Mouse (Mus musculus): ENCODE data around the gene Dmrt1.
A peak's percentile ranks its signal among the peaks of the same experiment; 100 is the strongest.
"Not testable (repeated sequence)": the region's sequence is repeated elsewhere in the genome, so short reads cannot be mapped to it uniquely, and the experiment has no call there.

The Dmrt1 gene

DNA sequence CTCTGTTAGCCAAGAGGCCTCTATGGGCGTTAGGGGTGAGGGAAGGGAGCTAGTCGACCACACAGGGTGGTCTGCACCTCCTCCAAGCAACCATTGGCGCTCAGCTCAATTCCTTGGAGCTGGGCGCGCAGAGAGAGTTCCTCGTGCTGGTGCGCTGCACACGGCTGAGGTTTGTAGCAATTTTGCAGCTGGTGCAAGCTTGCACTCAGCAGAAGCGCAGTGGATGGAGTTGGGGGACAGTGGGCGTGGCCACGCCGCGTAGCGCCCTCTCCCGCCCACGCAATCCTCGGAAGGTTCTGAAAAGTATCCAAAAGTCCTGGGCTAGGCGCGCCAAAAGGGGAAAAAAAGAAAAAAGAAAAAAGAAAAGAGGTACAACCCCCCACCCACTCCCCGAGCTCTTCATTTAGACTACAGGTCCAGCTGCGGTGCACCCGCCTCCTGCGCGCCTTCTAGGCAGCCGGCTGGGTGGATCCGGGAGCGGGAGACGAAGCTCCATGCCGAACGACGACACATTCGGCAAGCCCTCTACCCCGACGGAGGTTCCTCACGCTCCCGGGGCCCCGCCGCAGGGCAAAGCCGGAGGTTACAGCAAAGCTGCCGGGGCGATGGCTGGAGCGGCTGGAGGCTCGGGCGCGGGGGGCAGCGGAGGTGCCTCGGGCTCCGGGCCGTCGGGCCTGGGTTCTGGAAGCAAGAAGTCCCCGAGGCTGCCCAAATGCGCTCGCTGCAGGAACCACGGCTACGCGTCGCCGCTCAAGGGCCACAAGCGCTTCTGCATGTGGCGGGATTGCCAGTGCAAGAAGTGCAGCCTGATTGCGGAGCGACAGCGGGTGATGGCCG lies at the start of gene Dmrt1:
Gene Dmrt1, plus strand, starts transcription at position 259 of the 837 bp plus-strand sequence.
- no peak for DNase-seq (ENCODE audit: extremely low read depth, insufficient read length, low spot score)

GRCm38 (mm10) chr19:25460760-25461159 lies 44.7 kb upstream of the Dmrt1 start:
- no peak for DNase-seq (ENCODE audit: extremely low read depth, insufficient read length, low spot score)

GRCm38 (mm10) chr19:25461553-25462320 lies 43.7 kb upstream of the Dmrt1 start:
- peak; percentile 59 for DNase-seq (ENCODE audit: extremely low read depth, insufficient read length, low spot score)

GRCm38 (mm10) chr19:25475806-25476205 lies 29.6 kb upstream of the Dmrt1 start:
- DNase-seq (ENCODE audit: extremely low read depth, insufficient read length, low spot score): not testable (repeated sequence)

DNA sequence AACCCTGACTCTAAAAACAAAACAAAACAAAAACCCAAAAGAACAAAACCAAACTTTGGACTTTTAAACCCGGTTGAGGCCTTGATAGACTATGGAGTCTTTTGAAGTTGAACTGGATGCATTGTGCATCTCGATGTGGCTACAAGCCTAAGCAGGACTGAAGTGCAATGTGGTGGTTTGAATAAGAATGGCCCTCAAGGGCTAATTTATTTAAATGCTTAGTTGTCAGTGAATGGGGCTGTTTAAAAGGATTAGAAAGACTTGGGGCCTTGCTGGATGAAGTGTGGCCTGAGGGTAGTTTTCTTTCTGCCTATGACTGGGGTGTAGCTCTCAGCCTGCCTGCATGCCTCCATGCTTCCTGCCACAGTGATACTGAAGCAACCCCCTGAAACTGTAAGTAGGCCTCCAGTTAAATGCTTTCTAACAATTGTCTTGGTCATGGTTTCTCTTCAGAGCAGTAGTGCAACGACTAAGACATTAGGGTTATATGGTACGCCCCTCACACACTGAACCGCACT lies 26.2 kb upstream of the Dmrt1 start:
- no peak for DNase-seq (ENCODE audit: extremely low read depth, insufficient read length, low spot score)

GRCm38 (mm10) chr19:25480820-25481219 lies 24.6 kb upstream of the Dmrt1 start:
- no peak for DNase-seq (ENCODE audit: extremely low read depth, insufficient read length, low spot score)

DNA sequence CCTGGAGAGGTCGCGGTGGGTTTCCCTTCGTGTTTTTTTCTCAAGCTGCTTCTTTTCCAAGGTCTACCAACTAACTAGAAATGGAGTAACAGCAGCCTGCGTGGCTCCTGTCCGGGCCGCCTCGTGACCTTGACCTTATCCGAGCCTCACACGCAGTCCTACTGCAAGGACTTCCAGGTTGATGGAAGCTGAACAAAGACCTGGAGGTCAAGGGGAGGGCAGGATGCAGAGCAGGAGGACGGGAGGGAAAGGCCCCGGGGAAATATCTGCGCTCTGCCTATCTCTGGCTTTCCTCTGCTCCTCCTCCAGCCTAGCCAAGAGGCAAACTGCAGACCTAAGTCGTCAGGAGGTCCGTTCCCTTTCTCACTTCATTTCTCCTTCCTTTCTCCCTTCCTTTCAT lies 18.9 kb upstream of the Dmrt1 start:
- no peak for DNase-seq (ENCODE audit: extremely low read depth, insufficient read length, low spot score)

DNA sequence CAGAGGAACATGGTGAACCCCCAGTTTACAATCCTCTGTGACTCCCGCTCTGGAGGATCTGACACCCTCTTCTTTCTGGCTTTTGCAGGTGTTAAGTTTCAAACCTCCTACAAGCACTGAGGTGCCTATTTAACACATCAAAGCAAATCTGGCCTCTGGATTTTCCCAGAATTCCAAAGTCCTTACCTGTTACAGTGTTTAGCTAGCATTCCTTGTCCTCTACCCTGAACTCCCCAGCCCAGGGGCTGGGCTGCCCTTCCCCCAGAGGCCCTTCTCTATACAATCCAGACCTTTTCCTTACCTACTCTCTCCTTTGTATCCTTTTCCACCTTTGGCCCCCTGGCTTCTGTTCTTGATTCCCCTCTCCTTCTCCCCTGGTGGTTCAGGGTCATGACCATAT lies 18.1 kb upstream of the Dmrt1 start:
- DNase-seq (ENCODE audit: extremely low read depth, insufficient read length, low spot score): no peak

- no peak for DNase-seq (ENCODE audit: extremely low read depth, insufficient read length, low spot score)
Observed at GRCm38 (mm10) chr19:25488546-25488945, 16.9 kb upstream of the Dmrt1 start.

- no peak for DNase-seq (ENCODE audit: extremely low read depth, insufficient read length, low spot score)
Observed at GRCm38 (mm10) chr19:25489546-25489945, 15.9 kb upstream of the Dmrt1 start.

DNA sequence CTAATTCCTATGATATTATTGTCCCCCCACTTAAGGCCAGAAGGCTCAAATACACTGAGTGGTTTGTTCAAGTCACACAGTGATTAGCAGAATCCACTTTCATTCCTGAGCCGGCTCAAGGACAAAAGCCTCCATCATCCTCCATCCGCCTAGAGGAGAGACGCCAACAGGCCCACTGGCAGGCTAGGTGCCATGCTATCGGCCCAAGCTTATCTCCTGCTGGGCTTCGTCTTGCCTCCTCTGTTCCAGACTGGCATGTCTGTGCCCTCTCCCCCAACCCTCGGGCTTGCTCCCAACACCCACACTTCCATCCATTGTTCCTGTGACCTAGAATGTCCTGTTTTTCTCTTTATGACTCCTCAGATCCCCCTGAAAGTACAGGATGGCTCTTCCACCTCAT lies 8.0 kb upstream of the Dmrt1 start:
- DNase-seq (ENCODE audit: extremely low read depth, insufficient read length, low spot score): no peak

DNA sequence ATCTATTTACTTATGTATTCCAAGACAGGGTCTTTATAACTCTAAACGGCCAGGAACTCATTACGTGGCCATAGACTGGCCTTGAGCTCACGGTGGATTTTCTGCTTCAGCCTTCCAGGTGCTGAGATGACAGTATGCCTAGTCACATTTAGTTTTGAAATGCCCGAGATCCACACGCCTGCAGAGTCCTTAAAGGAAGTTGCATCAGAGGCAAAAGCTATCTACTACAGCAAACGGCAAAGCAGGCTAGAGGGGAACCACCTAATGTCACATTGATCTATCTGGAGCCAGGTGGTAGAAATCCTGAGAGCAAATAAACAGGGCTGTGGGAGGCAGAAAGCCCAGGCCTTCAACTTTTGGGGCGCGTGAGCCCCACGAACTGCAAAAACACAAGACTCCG lies 540 bp upstream of the Dmrt1 start:
- DNase-seq (ENCODE audit: extremely low read depth, insufficient read length, low spot score): no peak

- DNase-seq (ENCODE audit: extremely low read depth, insufficient read length, low spot score): no peak
Observed at GRCm38 (mm10) chr19:25506616-25507015, 1.2 kb downstream of the Dmrt1 start.

DNA sequence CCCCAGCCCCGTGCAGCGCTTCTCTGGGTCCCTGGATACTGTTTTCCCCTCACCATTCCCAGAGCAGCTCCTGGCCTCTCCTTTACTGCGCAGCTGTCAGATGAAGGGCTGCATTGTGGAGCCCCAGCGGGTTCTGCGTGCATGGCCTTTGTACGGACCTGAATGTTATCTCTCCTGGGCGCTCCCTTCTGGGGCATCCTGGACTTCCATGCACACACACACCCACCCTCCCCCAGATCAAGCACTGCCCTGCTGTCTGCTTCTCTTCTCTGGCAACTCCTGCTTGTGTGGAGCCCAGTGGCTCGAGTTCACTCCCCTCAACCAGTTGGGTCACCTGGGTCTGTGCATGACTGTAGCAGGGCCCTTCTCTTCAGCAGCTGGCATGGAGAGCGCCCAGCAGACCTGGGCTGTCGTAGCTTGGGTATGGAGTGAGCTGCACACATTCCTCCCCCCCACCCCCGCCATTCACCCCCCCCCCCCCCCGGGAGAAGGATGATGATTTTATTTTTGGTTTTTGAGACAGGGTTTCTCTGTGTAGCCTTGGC lies 9.6 kb downstream of the Dmrt1 start:
- DNase-seq (ENCODE audit: extremely low read depth, insufficient read length, low spot score): no peak

GRCm38 (mm10) chr19:25524156-25524555 lies 18.7 kb downstream of the Dmrt1 start:
- no peak for DNase-seq (ENCODE audit: extremely low read depth, insufficient read length, low spot score)

DNA sequence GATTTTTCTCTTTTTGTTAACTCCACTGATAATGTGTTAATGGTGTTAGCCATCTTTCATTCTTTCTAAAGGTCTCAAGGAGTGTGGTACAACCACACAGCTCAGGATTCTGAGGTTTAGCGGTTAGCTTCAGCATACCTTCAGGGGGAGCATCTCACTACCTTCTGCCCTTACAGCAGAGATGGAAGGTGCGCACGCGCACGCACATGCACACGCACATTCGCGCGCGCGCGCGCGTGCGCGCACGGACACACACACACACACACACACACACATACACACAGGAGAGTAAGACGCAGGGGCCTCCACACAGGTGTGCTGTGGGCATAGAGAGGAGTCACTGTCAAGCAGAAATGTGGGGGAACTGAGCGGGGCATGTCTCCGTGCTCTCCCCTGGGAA lies 20.3 kb downstream of the Dmrt1 start:
- DNase-seq (ENCODE audit: extremely low read depth, insufficient read length, low spot score): no peak

DNA sequence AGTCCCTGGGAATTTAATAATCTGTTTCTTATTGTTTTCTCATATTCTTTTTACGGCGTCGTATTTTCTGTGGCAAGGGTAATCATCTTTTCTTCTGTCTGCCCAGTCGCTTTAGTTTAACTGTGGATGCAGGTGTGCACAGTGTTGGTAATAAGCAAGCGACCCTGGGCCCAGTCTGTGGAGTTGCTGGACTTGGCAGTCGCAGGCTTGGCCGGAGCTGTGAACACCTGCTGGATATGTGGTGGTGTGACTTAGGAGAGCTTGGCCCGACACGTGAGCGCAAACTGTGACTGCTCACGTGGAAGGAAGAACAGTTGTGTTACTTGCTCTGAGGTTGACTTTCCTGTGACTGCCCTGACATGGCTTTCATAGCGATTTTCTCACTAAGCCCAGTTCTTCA lies 24.3 kb downstream of the Dmrt1 start:
- DNase-seq (ENCODE audit: extremely low read depth, insufficient read length, low spot score): no peak

DNA sequence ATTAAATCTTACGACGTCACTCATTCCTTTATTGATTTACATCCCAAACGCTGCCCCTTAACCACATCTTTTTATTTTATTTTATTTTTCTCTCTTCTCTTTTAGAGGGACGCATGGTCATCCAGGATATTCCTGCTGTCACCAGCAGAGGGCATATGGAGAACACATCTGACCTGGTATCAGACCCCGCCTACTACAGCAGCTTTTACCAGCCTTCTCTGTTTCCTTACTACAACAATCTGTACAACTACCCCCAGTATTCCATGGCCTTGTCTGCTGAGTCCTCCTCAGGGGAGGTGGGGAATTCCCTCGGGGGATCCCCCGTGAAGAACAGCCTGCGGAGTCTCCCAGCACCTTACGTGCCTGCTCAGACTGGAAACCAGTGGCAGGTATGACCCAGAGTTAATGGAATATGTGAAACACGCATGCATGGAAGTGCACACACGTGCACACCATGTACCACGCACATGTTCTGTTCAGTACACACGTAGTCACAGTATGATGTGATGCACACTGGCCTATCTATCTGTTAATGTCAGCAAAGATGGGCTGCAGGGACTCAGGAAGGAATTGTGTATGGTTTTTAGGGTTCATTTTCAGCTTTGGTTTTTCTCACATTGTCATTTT lies 40.4 kb downstream of the Dmrt1 start:
- peak; percentile 30 for DNase-seq (ENCODE audit: extremely low read depth, insufficient read length, low spot score)

DNA sequence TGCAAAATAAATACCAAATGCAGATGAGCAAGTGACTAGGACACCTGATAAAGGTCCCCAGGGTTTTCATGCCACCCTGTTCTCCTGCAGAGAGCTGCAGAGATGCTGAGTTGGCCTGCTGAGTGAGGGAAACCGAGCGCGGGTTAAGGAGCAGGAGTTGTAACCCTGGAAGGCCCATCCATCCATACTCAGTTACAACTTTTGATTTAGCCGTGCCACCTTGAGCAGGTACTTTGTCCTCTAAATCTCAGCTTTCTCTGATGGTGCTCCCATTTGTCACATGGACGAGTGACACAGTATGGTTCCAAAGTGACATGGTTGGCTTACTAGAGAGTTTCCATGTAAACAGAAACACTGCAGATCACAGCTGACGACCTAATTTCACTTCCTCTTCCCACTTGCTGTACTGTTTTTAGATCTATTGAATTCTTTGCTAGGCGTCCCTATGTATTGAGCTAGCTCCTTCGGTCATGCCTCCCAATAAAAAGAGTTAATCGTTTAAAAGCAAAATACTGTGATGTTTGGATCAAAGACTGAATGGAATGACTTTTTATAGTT lies 41.7 kb downstream of the Dmrt1 start:
- no peak for DNase-seq (ENCODE audit: extremely low read depth, insufficient read length, low spot score)

GRCm38 (mm10) chr19:25550346-25550745 lies 44.9 kb downstream of the Dmrt1 start:
- DNase-seq (ENCODE audit: extremely low read depth, insufficient read length, low spot score): no peak

DNA sequence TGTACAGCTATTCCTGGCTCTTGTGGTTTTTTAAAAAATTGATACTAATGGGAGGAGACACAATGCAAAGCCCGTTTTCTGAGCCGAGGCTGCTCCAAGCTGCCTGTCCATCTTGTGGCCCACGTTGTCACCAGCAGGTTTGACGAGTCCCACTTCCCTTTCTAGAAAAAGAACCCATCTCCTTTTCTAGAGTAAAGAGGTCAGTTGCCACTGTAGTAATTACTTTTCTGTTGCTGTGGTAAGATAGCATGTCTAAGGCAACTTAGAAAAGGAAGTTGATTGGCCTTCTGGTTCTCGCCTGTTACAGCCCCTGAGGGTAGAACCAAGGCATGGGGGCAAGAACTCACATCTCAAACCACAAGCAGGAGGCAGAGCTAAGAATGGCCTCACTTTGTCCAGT lies 45.6 kb downstream of the Dmrt1 start:
- no peak for DNase-seq (ENCODE audit: extremely low read depth, insufficient read length, low spot score)

Data from 3134 (cell line).